Mouse (Mus musculus): ENCODE measurements around the gene Cyp2s1. TPM values are rescaled to one million over a fixed set of nuclear protein-coding genes. Genes with fewer than 3 reads are reported as not detected.

Gene Cyp2s1
- total and polyA plus RNA-seq, 2 experiments from 2014 or later, result 3.5 to 4.4 TPM

GRCm38 (mm10) chr7:25835188-25835891 is 18.6 kb upstream of the Cyp2s1 start:
- Histone ChIP-seq H3K27me3 (ENCODE audit: insufficient read depth, low read length) (no peaks in the 10 kb centered on the region), H3K27ac (no peak overlapping the region), H3K4me1 (ENCODE audit: insufficient read depth, low read length) (no peaks in the 10 kb centered on the region), H3K9me3 (ENCODE audit: low read length) (no peaks in the 10 kb centered on the region), H3K4me2 (ENCODE audit: low read depth, low read length) (no peak overlapping the region), H3K36me3 (ENCODE audit: insufficient read depth, low read length) (no peaks in the 10 kb centered on the region), H3K4me3 (ENCODE audit: low read length) (no peak overlapping the region), H3K9ac (replicated peaks; ENCODE audit: low read length) (no peak overlapping the region)
- DNase-seq (ENCODE audit: low spot score) (no peak), ATAC-seq (no peak)
- TF ChIP-seq CTCF (IDR thresholded peaks at IDR 0.05; ENCODE audit: low read depth), result no peak
- WGBS, result 75% methylated on average over 10 of the region's 10 CpGs

- no peaks in the 10 kb centered on the region for H3K27me3 ChIP-seq (ENCODE audit: insufficient read depth, low read length)
- H3K4me2 ChIP-seq (ENCODE audit: low read depth, low read length), result no peak overlapping the region
- H3K27ac ChIP-seq, result no peak overlapping the region
- H3K36me3 ChIP-seq (ENCODE audit: insufficient read depth, low read length), result no peaks in the 10 kb centered on the region
- TF ChIP-seq CTCF (IDR thresholded peaks at IDR 0.05; ENCODE audit: low read depth), result no peak
- H3K4me1 ChIP-seq (ENCODE audit: insufficient read depth, low read length), result no peaks in the 10 kb centered on the region
- H3K4me3 ChIP-seq (ENCODE audit: low read length), result no peak overlapping the region
- 78% methylated on average over 10 of the region's 10 CpGs for WGBS
- DNase-seq (ENCODE audit: low spot score), result no peak
- H3K9me3 ChIP-seq (ENCODE audit: low read length), result no peaks in the 10 kb centered on the region
- ATAC-seq, result no peak
- no peak overlapping the region for H3K9ac ChIP-seq (replicated peaks; ENCODE audit: low read length)
These were observed 15.1 kb upstream of the Cyp2s1 start for GRCm38 (mm10) chr7:25831557-25832530.

GRCm38 (mm10) chr7:25830251-25830650 is 13.5 kb upstream of the Cyp2s1 start:
- ATAC-seq (no peak), DNase-seq (ENCODE audit: low spot score) (no peak)
- no peak overlapping the region for H3K27ac ChIP-seq
- no peaks in the 10 kb centered on the region for H3K4me1 ChIP-seq (ENCODE audit: insufficient read depth, low read length)
- H3K4me3 ChIP-seq (ENCODE audit: low read length), result no peak overlapping the region
- H3K36me3 ChIP-seq (ENCODE audit: insufficient read depth, low read length), result no peaks in the 10 kb centered on the region
- no peaks in the 10 kb centered on the region for H3K27me3 ChIP-seq (ENCODE audit: insufficient read depth, low read length)
- no peaks in the 10 kb centered on the region for H3K9me3 ChIP-seq (ENCODE audit: low read length)
- H3K4me2 ChIP-seq (ENCODE audit: low read depth, low read length), result no peak overlapping the region
- no peak overlapping the region for H3K9ac ChIP-seq (replicated peaks; ENCODE audit: low read length)
- WGBS, result 52% methylated on average over 2 of the region's 2 CpGs
- TF ChIP-seq CTCF (IDR thresholded peaks at IDR 0.05; ENCODE audit: low read depth), result no peak

- Histone ChIP-seq H3K27me3 (ENCODE audit: insufficient read depth, low read length) (no peaks in the 10 kb centered on the region), H3K9me3 (ENCODE audit: low read length) (no peaks in the 10 kb centered on the region), H3K9ac (replicated peaks; ENCODE audit: low read length) (no peak overlapping the region), H3K4me3 (ENCODE audit: low read length) (no peak overlapping the region), H3K36me3 (ENCODE audit: insufficient read depth, low read length) (no peaks in the 10 kb centered on the region), H3K4me2 (ENCODE audit: low read depth, low read length) (no peak overlapping the region), H3K27ac (no peak overlapping the region), H3K4me1 (ENCODE audit: insufficient read depth, low read length) (no peaks in the 10 kb centered on the region)
- DNase-seq (ENCODE audit: low spot score) (no peak), ATAC-seq (no peak)
- TF ChIP-seq CTCF (IDR thresholded peaks at IDR 0.05; ENCODE audit: low read depth), result no peak
- WGBS, result 68% methylated on average over 3 of the region's 3 CpGs
These were observed 10.5 kb upstream of the Cyp2s1 start for GRCm38 (mm10) chr7:25827199-25827598.

- Histone ChIP-seq H3K9ac (replicated peaks; ENCODE audit: low read length) (no peak overlapping the region), H3K36me3 (ENCODE audit: insufficient read depth, low read length) (no peaks in the 10 kb centered on the region), H3K4me2 (ENCODE audit: low read depth, low read length) (no peak overlapping the region), H3K4me1 (ENCODE audit: insufficient read depth, low read length) (no peaks in the 10 kb centered on the region), H3K27me3 (ENCODE audit: insufficient read depth, low read length) (no peaks in the 10 kb centered on the region), H3K27ac (no peak overlapping the region), H3K9me3 (ENCODE audit: low read length) (no peaks in the 10 kb centered on the region), H3K4me3 (ENCODE audit: low read length) (no peak overlapping the region)
- DNase-seq (ENCODE audit: low spot score) (no peak), ATAC-seq (no peak)
- 83% methylated on average over 6 of the region's 6 CpGs for WGBS
- TF ChIP-seq CTCF (IDR thresholded peaks at IDR 0.05; ENCODE audit: low read depth), result no peak
These were observed 9.3 kb upstream of the Cyp2s1 start for GRCm38 (mm10) chr7:25826029-25826428.

- Histone ChIP-seq H3K36me3 (ENCODE audit: insufficient read depth, low read length) (no peaks in the 10 kb centered on the region), H3K27me3 (ENCODE audit: insufficient read depth, low read length) (no peaks in the 10 kb centered on the region), H3K9me3 (ENCODE audit: low read length) (no peaks in the 10 kb centered on the region), H3K4me2 (ENCODE audit: low read depth, low read length) (no peak overlapping the region), H3K27ac (no peak overlapping the region), H3K9ac (replicated peaks; ENCODE audit: low read length) (no peak overlapping the region), H3K4me1 (ENCODE audit: insufficient read depth, low read length) (no peaks in the 10 kb centered on the region), H3K4me3 (ENCODE audit: low read length) (no peak overlapping the region)
- no peak for TF ChIP-seq CTCF (IDR thresholded peaks at IDR 0.05; ENCODE audit: low read depth)
- ATAC-seq (no peak), DNase-seq (ENCODE audit: low spot score) (no peak)
- WGBS, result 46% methylated on average over 9 of the region's 9 CpGs
These were observed 8.3 kb upstream of the Cyp2s1 start for GRCm38 (mm10) chr7:25825043-25825442.

All from hindbrain, postnatal 0 days (tissue).